Mouse (Mus musculus): ENCODE results near the gene Plekha4. TPM values are rescaled to one million over a fixed set of nuclear protein-coding genes. Genes with fewer than 3 reads are reported as not detected.

Plekha4 gene
- total RNA-seq, 2 experiments from 2014 or later, result 0.77 to 0.86 TPM

Other genes starting within 250 kb of the Plekha4 start
- gene Slc6a21, start 248.8 kb upstream of the Plekha4 start, total RNA-seq (2021), result not detected
- 10 to 100 TPM; 12.9 to 14.8 TPM for gene Trpm4, start 192.6 kb upstream of the Plekha4 start, total RNA-seq (2021)
- gene Hrc, start 191.0 kb upstream of the Plekha4 start, total RNA-seq (2021), result under 1 TPM; 0.20 to 0.46 TPM
- 100 to 1,000 TPM; 126 to 128 TPM for gene Ppfia3, start 159.3 kb upstream of the Plekha4 start, total RNA-seq (2021)
- 100 to 1,000 TPM; 133 to 154 TPM for gene Lin7b, start 155.7 kb upstream of the Plekha4 start, total RNA-seq (2021)
- 100 to 1,000 TPM; 379 to 450 TPM for gene Snrnp70, start 130.6 kb upstream of the Plekha4 start, total RNA-seq (2021)
- not detected for gene Kcna7, start 120.7 kb upstream of the Plekha4 start, total RNA-seq (2021)
- gene Ntf5, start 112.6 kb upstream of the Plekha4 start, total RNA-seq (2021), result under 1 TPM; 0.17 to 0.18 TPM
- gene Lhb, start 105.5 kb upstream of the Plekha4 start, total RNA-seq (2021), result not detected
- 10 to 100 TPM; 14.5 to 18.6 TPM for gene Gys1, start 91.5 kb upstream of the Plekha4 start, total RNA-seq (2021)
- 10 to 100 TPM; 33.0 to 39.9 TPM for gene Ruvbl2, start 88.2 kb upstream of the Plekha4 start, total RNA-seq (2021)
- gene Ftl1, start 66.4 kb upstream of the Plekha4 start, total RNA-seq (2021), result 100 to 1,000 TPM; 187 to 197 TPM
- gene Bax, start 59.4 kb upstream of the Plekha4 start, total RNA-seq (2021), result 10 to 100 TPM; 73.5 to 80.8 TPM
- gene Tulp2, start 44.5 kb upstream of the Plekha4 start, total RNA-seq (2021), result not detected
- gene Gm45808, start 39.5 kb upstream of the Plekha4 start, total RNA-seq (2021), result 1 to 10 TPM in 1 of 2 experiments, not detected in 1; 2.5 TPM
- 1 to 10 TPM; 3.1 to 3.9 TPM for gene Dhdh, start 37.5 kb upstream of the Plekha4 start, total RNA-seq (2021)
- 10 to 100 TPM; 94.0 to 98.0 TPM for gene Nucb1, start 15.9 kb upstream of the Plekha4 start, total RNA-seq (2021)
- 10 to 100 TPM; 17.4 to 20.0 TPM for gene Ppp1r15a, start 62 bp upstream of the Plekha4 start, total RNA-seq (2021)
- under 1 TPM in 1 of 2 experiments, not detected in 1; 0.28 TPM for gene Hsd17b14, start 28.6 kb downstream of the Plekha4 start, total RNA-seq (2021)
- gene Bcat2, start 43.8 kb downstream of the Plekha4 start, total RNA-seq (2021), result 10 to 100 TPM; 23.5 to 29.9 TPM
- gene Fgf21, start 89.2 kb downstream of the Plekha4 start, total RNA-seq (2021), result not detected
- not detected for gene Fut1, start 91.0 kb downstream of the Plekha4 start, total RNA-seq (2021)
- not detected for gene Izumo1, start 95.5 kb downstream of the Plekha4 start, total RNA-seq (2021)
- gene Rasip1, start 101.2 kb downstream of the Plekha4 start, total RNA-seq (2021), result 1 to 10 TPM; 6.1 to 6.6 TPM
- gene Mamstr, start 113.6 kb downstream of the Plekha4 start, total RNA-seq (2021), result 1 to 10 TPM; 2.3 to 2.8 TPM
- gene Fut2, start 140.1 kb downstream of the Plekha4 start, total RNA-seq (2021), result under 1 TPM in 1 of 2 experiments, not detected in 1; 0.18 TPM
- gene Ntn5, start 157.7 kb downstream of the Plekha4 start, total RNA-seq (2021), result 1 to 10 TPM; 5.5 to 6.0 TPM
- gene Sec1, start 168.1 kb downstream of the Plekha4 start, total RNA-seq (2021), result 1 to 10 TPM; 2.0 to 2.7 TPM
- 100 to 1,000 TPM; 191 to 217 TPM for gene Car11, start 173.5 kb downstream of the Plekha4 start, total RNA-seq (2021)
- 10 to 100 TPM; 49.8 to 51.5 TPM for gene Dbp, start 178.8 kb downstream of the Plekha4 start, total RNA-seq (2021)
- 100 to 1,000 TPM; 372 to 375 TPM for gene Rpl18, start 189.1 kb downstream of the Plekha4 start, total RNA-seq (2021)
- gene Sphk2, start 191.7 kb downstream of the Plekha4 start, total RNA-seq (2021), result 10 to 100 TPM; 36.6 to 37.2 TPM
- under 1 TPM; 0.12 to 0.13 TPM for gene Fam83e, start 194.9 kb downstream of the Plekha4 start, total RNA-seq (2021)
- not detected for gene Spaca4, start 199.5 kb downstream of the Plekha4 start, total RNA-seq (2021)